8 mouse cellular contexts compared by ENCODE assay signal in genomic region chr3:96719173-96719572, GRCm38 (mm10). TPM values are rescaled to one million over a fixed set of nuclear protein-coding genes. Genes with fewer than 3 reads are reported as not detected.
DNase-seq lines count a peak whose midpoint lies in the region; ATAC-seq lines count a peak whose summit lies in the region.

No protein-coding gene starts in this region.

- no peak overlapping the region for H3K27ac ChIP-seq in limb, embryonic 11.5 days (replicated peaks; ENCODE audit: low read depth, low read length)
- H3K27ac ChIP-seq in limb, embryonic 10.5 days, result no peak overlapping the region
- no peak overlapping the region for H3K27ac ChIP-seq in midbrain, embryonic 14.5 days (replicated peaks; ENCODE audit: low read depth, low read length)

- H3K9me3 ChIP-seq in limb, embryonic 11.5 days (ENCODE audit: control insufficient read depth, low read length), result no peaks in the 10 kb centered on the region
- H3K9me3 ChIP-seq in limb, embryonic 10.5 days (replicated peaks), result no peaks in the 10 kb centered on the region
- no peaks in the 10 kb centered on the region for H3K9me3 ChIP-seq in midbrain, embryonic 14.5 days (ENCODE audit: control insufficient read depth, low read length)

- H3K4me3 ChIP-seq in limb, embryonic 11.5 days (ENCODE audit: low read depth, low read length), result no peak overlapping the region
- no peak overlapping the region for H3K4me3 ChIP-seq in limb, embryonic 10.5 days
- H3K4me3 ChIP-seq in midbrain, embryonic 14.5 days (replicated peaks; ENCODE audit: low read depth, low read length), result no peak overlapping the region

- no peaks in the 10 kb centered on the region for H3K27me3 ChIP-seq in limb, embryonic 11.5 days (ENCODE audit: control insufficient read depth, insufficient read depth, low read length)
- H3K27me3 ChIP-seq in limb, embryonic 10.5 days (ENCODE audit: low read depth, poor library complexity, severe bottlenecking), result no peaks in the 10 kb centered on the region
- H3K27me3 ChIP-seq in midbrain, embryonic 14.5 days (ENCODE audit: control insufficient read depth, insufficient read depth, low read length), result no peaks in the 10 kb centered on the region

- H3K4me2 ChIP-seq in limb, embryonic 11.5 days (ENCODE audit: low read depth, severe bottlenecking), result no peak overlapping the region
- no peak overlapping the region for H3K4me2 ChIP-seq in midbrain, embryonic 14.5 days (ENCODE audit: low read length)

- 37% methylated on average over 14 of the region's 14 CpGs for WGBS in limb, embryonic 11.5 days
- WGBS in limb, embryonic 10.5 days, result 42% methylated on average over 14 of the region's 14 CpGs
- 33% methylated on average over 14 of the region's 14 CpGs for WGBS in midbrain, embryonic 14.5 days

- H3K36me3 ChIP-seq in limb, embryonic 11.5 days (ENCODE audit: control insufficient read depth, insufficient read depth, low read length), result peaks cover 9% of the 10 kb centered on the region
- H3K36me3 ChIP-seq in limb, embryonic 10.5 days, result peaks cover 94% of the 10 kb centered on the region
- H3K36me3 ChIP-seq in midbrain, embryonic 14.5 days (ENCODE audit: control insufficient read depth, insufficient read depth, low read length), result peaks cover 57% of the 10 kb centered on the region

- H3K4me1 ChIP-seq in limb, embryonic 11.5 days (ENCODE audit: control insufficient read depth, insufficient read depth, low read length), result no peaks in the 10 kb centered on the region
- no peaks in the 10 kb centered on the region for H3K4me1 ChIP-seq in limb, embryonic 10.5 days
- H3K4me1 ChIP-seq in midbrain, embryonic 14.5 days (ENCODE audit: control insufficient read depth, insufficient read depth, low read length), result no peaks in the 10 kb centered on the region

- H3K9ac ChIP-seq in limb, embryonic 11.5 days (ENCODE audit: low read length), result no peak overlapping the region
- no peak overlapping the region for H3K9ac ChIP-seq in midbrain, embryonic 14.5 days (replicated peaks; ENCODE audit: low read length)

- ATAC-seq in limb, embryonic 11.5 days (ENCODE audit: insufficient number of reproducible peaks, low FRiP score, low TSS enrichment, low read depth), result no peak
- no peak for ATAC-seq in midbrain, embryonic 14.5 days (ENCODE audit: low FRiP score, low TSS enrichment)
- no peak; the same call in 1 of the 2 replicates for ATAC-seq in megakaryocyte, adult 5-6 weeks (ENCODE audit: poor library complexity, severe bottlenecking)

- peak; percentile 34 to 80 for DNase-seq in adrenal gland, adult (ENCODE audit: inconsistent age in 2 of 2, low spot score in 1 of 2)
- DNase-seq in adrenal gland, postnatal 4 days (ENCODE audit: low spot score in 2 of 2), result no peak
- DNase-seq in limb, embryonic 11.5 days (ENCODE audit: low spot score), result peak; percentile 56
- DNase-seq in limb, embryonic 10.5 days (ENCODE audit: low spot score), result no peak
- DNase-seq in cerebellum, postnatal 36 days, result peak; percentile 83
- DNase-seq in kidney, postnatal 14 days, result peak; percentile 30
- peak; percentile 66 for DNase-seq in midbrain, embryonic 14.5 days

RNA-seq across cellular contexts. Expression of gene Polr3c, which starts 8.3 kb away (rescaled TPM):
- 10 to 100 TPM; 39.5 to 43.4 TPM for total RNA-seq in adrenal gland, postnatal 4 days (2021)
- polyA plus RNA-seq in limb, embryonic 11.5 days (2014; fragmentation: Nextera tagmentation; extraction: Ambion mirVana), result 38.1 and 42.8 TPM in 2 replicates
- 50.2 and 51.4 TPM in 2 replicates for polyA plus RNA-seq in limb, embryonic 10.5 days (2016; fragmentation: Nextera tagmentation; extraction: Ambion mirVana)
- polyA plus RNA-seq in midbrain, embryonic 14.5 days (2014; fragmentation: Nextera tagmentation; extraction: Ambion mirVana), result 27.9 and 28.7 TPM in 2 replicates
- 39.3 and 44.2 TPM in 2 replicates for total RNA-seq in megakaryocyte, adult 5-6 weeks (2015)
- 18.7 and 28.7 TPM in 2 replicates for total RNA-seq in megakaryocyte, adult 5-6 weeks (2017)

RNA-seq across cellular contexts. Expression of gene Rnf115, which starts 8.3 kb away (rescaled TPM):
- 10 to 100 TPM; 37.0 to 39.7 TPM for total RNA-seq in adrenal gland, postnatal 4 days (2021)
- 70.0 and 70.7 TPM in 2 replicates for polyA plus RNA-seq in limb, embryonic 11.5 days (2014; fragmentation: Nextera tagmentation; extraction: Ambion mirVana)
- 64.3 and 69.8 TPM in 2 replicates for polyA plus RNA-seq in limb, embryonic 10.5 days (2016; fragmentation: Nextera tagmentation; extraction: Ambion mirVana)
- polyA plus RNA-seq in midbrain, embryonic 14.5 days (2014; fragmentation: Nextera tagmentation; extraction: Ambion mirVana), result 69.6 and 83.8 TPM in 2 replicates
- total RNA-seq in megakaryocyte, adult 5-6 weeks (2015), result 136 and 137 TPM in 2 replicates
- 135 and 150 TPM in 2 replicates for total RNA-seq in megakaryocyte, adult 5-6 weeks (2017)

RNA-seq across cellular contexts. Expression of gene Nudt17, which starts 10.8 kb away (rescaled TPM):
- 1 to 10 TPM; 2.7 to 3.6 TPM for total RNA-seq in adrenal gland, postnatal 4 days (2021)
- 8.9 and 10.8 TPM in 2 replicates for polyA plus RNA-seq in limb, embryonic 11.5 days (2014; fragmentation: Nextera tagmentation; extraction: Ambion mirVana)
- polyA plus RNA-seq in limb, embryonic 10.5 days (2016; fragmentation: Nextera tagmentation; extraction: Ambion mirVana), result 9.1 and 9.6 TPM in 2 replicates
- 14.1 and 14.3 TPM in 2 replicates for polyA plus RNA-seq in midbrain, embryonic 14.5 days (2014; fragmentation: Nextera tagmentation; extraction: Ambion mirVana)
- 1.7 and 1.9 TPM in 2 replicates for total RNA-seq in megakaryocyte, adult 5-6 weeks (2015)
- total RNA-seq in megakaryocyte, adult 5-6 weeks (2017), result 0.73 TPM in 1 of 2 replicates, not detected in the other

RNA-seq across cellular contexts. Expression of gene Pias3, which starts 23.0 kb away (rescaled TPM):
- 10 to 100 TPM; 50.1 to 55.1 TPM for total RNA-seq in adrenal gland, postnatal 4 days (2021)
- 41.4 and 42.8 TPM in 2 replicates for polyA plus RNA-seq in limb, embryonic 11.5 days (2014; fragmentation: Nextera tagmentation; extraction: Ambion mirVana)
- polyA plus RNA-seq in limb, embryonic 10.5 days (2016; fragmentation: Nextera tagmentation; extraction: Ambion mirVana), result 36.4 and 58.3 TPM in 2 replicates
- polyA plus RNA-seq in midbrain, embryonic 14.5 days (2014; fragmentation: Nextera tagmentation; extraction: Ambion mirVana), result 25.5 and 26.3 TPM in 2 replicates
- total RNA-seq in megakaryocyte, adult 5-6 weeks (2015), result 18.6 and 26.6 TPM in 2 replicates
- total RNA-seq in megakaryocyte, adult 5-6 weeks (2017), result 10.3 and 13.4 TPM in 2 replicates

RNA-seq across cellular contexts. Expression of gene Ankrd35, which starts 49.2 kb away (rescaled TPM):
- total RNA-seq in adrenal gland, postnatal 4 days (2021), result 1 to 10 TPM; 2.7 to 3.3 TPM
- 0.31 and 0.45 TPM in 2 replicates for polyA plus RNA-seq in limb, embryonic 11.5 days (2014; fragmentation: Nextera tagmentation; extraction: Ambion mirVana)
- polyA plus RNA-seq in limb, embryonic 10.5 days (2016; fragmentation: Nextera tagmentation; extraction: Ambion mirVana), result 0.09 and 0.10 TPM in 2 replicates
- 0.57 and 0.84 TPM in 2 replicates for polyA plus RNA-seq in midbrain, embryonic 14.5 days (2014; fragmentation: Nextera tagmentation; extraction: Ambion mirVana)
- total RNA-seq in megakaryocyte, adult 5-6 weeks (2015), result not detected in 2 replicates
- not detected in 2 replicates for total RNA-seq in megakaryocyte, adult 5-6 weeks (2017)

Comparison
In these comparisons a context has a peak if more than half of its experiments do, and no peak if none do; other contexts are left out.
1. DNase-seq: peak in adrenal gland, adult (2 of 2), limb, embryonic 11.5 days (single experiment), cerebellum, postnatal 36 days (2 of 2), kidney, postnatal 14 days (single experiment) and midbrain, embryonic 14.5 days (single experiment); none in adrenal gland, postnatal 4 days (0 of 2) and limb, embryonic 10.5 days (single experiment).